Mouse (Mus musculus) thymus, postnatal 0 days (tissue): ENCODE data around the gene Mup15. TPM values are rescaled to one million over a fixed set of nuclear protein-coding genes. Genes with fewer than 3 reads are reported as not detected.
"Not testable (repeated sequence)": the region's sequence is repeated elsewhere in the genome, so short reads cannot be mapped to it uniquely, and the experiment has no call there.

Source experiments
- DNase-seq: peaks from one replicate; pipeline ENCODE4 v3.0.0-alpha.2; 2015; ENCODE audit warnings: low spot score
- polyA plus RNA-seq: library from polyadenylated mRNA; unstranded; fragments of >200 nt; fragmentation: Nextera tagmentation; extraction: Ambion mirVana; gene quantifications from 2 replicates; pipeline ENCODE4 v1.2.1, GENCODE M21; 2015

The Mup15 gene
- not detected in 2 replicates for polyA plus RNA-seq

DNA sequence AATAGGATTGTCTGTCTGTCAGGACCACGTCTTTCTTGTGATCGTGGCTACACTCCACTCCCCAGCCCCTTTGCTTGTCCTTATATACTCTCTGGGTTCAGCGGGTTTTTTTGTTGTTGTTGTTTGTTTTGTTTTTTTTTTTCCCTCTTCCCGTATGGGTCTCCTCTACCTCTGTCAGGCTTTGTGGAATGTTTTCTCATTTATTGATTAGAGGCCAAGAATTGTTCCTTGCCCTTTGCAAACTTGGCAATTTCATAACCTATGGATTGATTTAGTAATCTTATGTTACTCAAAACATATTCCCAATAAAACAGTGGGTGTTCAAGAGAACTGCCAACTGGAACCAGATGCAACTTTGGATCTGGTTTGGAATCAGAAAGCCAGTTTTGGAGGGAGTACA lies at the start of gene Mup15:
Mup15 (minus strand) TSS at position 101 of the 400 bp plus-strand sequence.
- not testable (repeated sequence) for DNase-seq

Other genes starting within 250 kb of the Mup15 start
- gene Mup13, start 211.5 kb downstream of the Mup15 start, polyA plus RNA-seq = not detected in 2 replicates
- 0.53 TPM in 1 of 2 replicates, not detected in the other for gene Mup14, start 135.7 kb downstream of the Mup15 start, polyA plus RNA-seq
- not detected in 2 replicates for gene Mup16, start 79.8 kb upstream of the Mup15 start, polyA plus RNA-seq
- not detected in 2 replicates for gene Mup17, start 156.1 kb upstream of the Mup15 start, polyA plus RNA-seq
- not detected in 2 replicates for gene Mup18, start 234.4 kb upstream of the Mup15 start, polyA plus RNA-seq